Mouse (Mus musculus) lung, embryonic 16.5 days (tissue): ENCODE data around the gene Cacng6. TPM values are rescaled to one million over a fixed set of nuclear protein-coding genes. Genes with fewer than 3 reads are reported as not detected.

Source experiments
- ATAC-seq: fragments of 200-750 bp; cut with Nextera tagmentation; 2 replicates; pipeline ENCODE4 v1.8.0; 2017; ENCODE audit warnings: low read depth, mild to moderate bottlenecking, moderate library complexity
- H3K27ac ChIP-seq: fragments of 300-500 bp; sonication (generic); 2 replicates; pipeline ENCODE4 v1.5.1; 2014; ENCODE audit warnings: mild to moderate bottlenecking, control low read depth, low read length
- H3K27me3 ChIP-seq: fragments of 300-500 bp; sonication (generic); 2 replicates; pipeline ENCODE4 v1.6.1; 2014; ENCODE audit warnings: low read depth, low read length, mixed read lengths; ENCODE audit not compliant: control insufficient read depth, insufficient read depth
- H3K36me3 ChIP-seq: fragments of 300-500 bp; sonication (generic); 2 replicates; pipeline ENCODE4 v1.6.1; 2014; ENCODE audit warnings: low read length; ENCODE audit not compliant: control insufficient read depth, insufficient read depth
- H3K4me1 ChIP-seq: fragments of 300-500 bp; sonication (generic); replicated peaks from 2 replicates; pipeline ENCODE4 v1.6.1; 2014; ENCODE audit warnings: low read length, mixed read lengths; ENCODE audit not compliant: control insufficient read depth, insufficient read depth
- H3K4me2 ChIP-seq: fragments of 300-500 bp; sonication (generic); 2 replicates; pipeline ENCODE4 v1.6.1; 2014; ENCODE audit warnings: low read depth, low read length, control low read depth
- H3K4me3 ChIP-seq: fragments of 300-500 bp; sonication (generic); 2 replicates; pipeline ENCODE4 v1.5.1; 2014; ENCODE audit warnings: mild to moderate bottlenecking, low read length, control low read depth
- H3K9ac ChIP-seq: fragments of 300-500 bp; sonication (generic); 2 replicates; pipeline ENCODE4 v1.6.1; 2014; ENCODE audit warnings: low read length, control low read depth
- H3K9me3 ChIP-seq: fragments of 300-500 bp; sonication (generic); 2 replicates; pipeline ENCODE4 v1.6.1; 2016; ENCODE audit warnings: low read length; ENCODE audit not compliant: control insufficient read depth
- WGBS: fragments of 180-500 bp; shearing (Covaris S2); extraction: QIAGEN DNeasy Blood & Tissue Kit; methylation state at CpG from one replicate; pipeline ENCODE4 v1.1.7; 2014; 5-methylcytosine and 5-hydroxymethylcytosine counted together
- polyA plus RNA-seq: library from polyadenylated mRNA; unstranded; fragments of >200 nt; fragmentation: Nextera tagmentation; extraction: Ambion mirVana; gene quantifications from 2 replicates; pipeline ENCODE4 v1.2.1, GENCODE M21; 2015

The Cacng6 gene
- polyA plus RNA-seq, 1 experiment from 2014 or later, result 0.19 TPM

- Histone ChIP-seq H3K36me3 (no peaks in the 10 kb centered on the region), H3K4me3 (no peak overlapping the region), H3K9me3 (no peaks in the 10 kb centered on the region), H3K27me3 (no peaks in the 10 kb centered on the region), H3K4me2 (no peak overlapping the region), H3K27ac (no peak overlapping the region), H3K9ac (no peak overlapping the region), H3K4me1 (no peaks in the 10 kb centered on the region)
- 89% methylated on average over 1 of the region's 1 CpGs for WGBS
- no peak for ATAC-seq
These were observed 8.1 kb downstream of the Cacng6 start for GRCm38 (mm10) chr7:3432066-3432465.

GRCm38 (mm10) chr7:3437941-3438340, 13.9 kb downstream of the Cacng6 start:
- H3K9me3 ChIP-seq, result no peaks in the 10 kb centered on the region
- H3K36me3 ChIP-seq, result no peaks in the 10 kb centered on the region
- H3K27me3 ChIP-seq, result no peaks in the 10 kb centered on the region
- H3K27ac ChIP-seq, result no peak overlapping the region
- WGBS, result 23% methylated on average over 5 of the region's 5 CpGs
- ATAC-seq, result peak; percentile 34; the same call in 1 of the 2 replicates
- no peak overlapping the region for H3K4me2 ChIP-seq
- no peak overlapping the region for H3K4me3 ChIP-seq
- no peak overlapping the region for H3K9ac ChIP-seq
- no peaks in the 10 kb centered on the region for H3K4me1 ChIP-seq

- ATAC-seq, result no peak
- no peaks in the 10 kb centered on the region for H3K27me3 ChIP-seq
- H3K36me3 ChIP-seq, result no peaks in the 10 kb centered on the region
- no peaks in the 10 kb centered on the region for H3K9me3 ChIP-seq
- H3K4me2 ChIP-seq, result no peak overlapping the region
- H3K9ac ChIP-seq, result no peak overlapping the region
- H3K4me3 ChIP-seq, result no peak overlapping the region
- WGBS, result 78% methylated on average over 9 of the region's 11 CpGs
- no peaks in the 10 kb centered on the region for H3K4me1 ChIP-seq
- no peak overlapping the region for H3K27ac ChIP-seq
These were observed 16.0 kb downstream of the Cacng6 start for GRCm38 (mm10) chr7:3439984-3440383.

GRCm38 (mm10) chr7:3440526-3440925, 16.5 kb downstream of the Cacng6 start:
- Histone ChIP-seq H3K9ac (no peak overlapping the region), H3K36me3 (no peaks in the 10 kb centered on the region), H3K4me1 (no peaks in the 10 kb centered on the region), H3K27me3 (no peaks in the 10 kb centered on the region), H3K9me3 (no peaks in the 10 kb centered on the region), H3K27ac (no peak overlapping the region), H3K4me3 (no peak overlapping the region), H3K4me2 (no peak overlapping the region)
- WGBS, result 43% methylated on average over 8 of the region's 8 CpGs
- no peak for ATAC-seq

GRCm38 (mm10) chr7:3442476-3443062, 18.6 kb downstream of the Cacng6 start:
- H3K9ac ChIP-seq, result no peak overlapping the region
- no peak overlapping the region for H3K27ac ChIP-seq
- no peaks in the 10 kb centered on the region for H3K27me3 ChIP-seq
- no peaks in the 10 kb centered on the region for H3K9me3 ChIP-seq
- no peaks in the 10 kb centered on the region for H3K4me1 ChIP-seq
- 74% methylated on average over 10 of the region's 10 CpGs for WGBS
- no peaks in the 10 kb centered on the region for H3K36me3 ChIP-seq
- no peak overlapping the region for H3K4me2 ChIP-seq
- no peak overlapping the region for H3K4me3 ChIP-seq
- no peak for ATAC-seq

GRCm38 (mm10) chr7:3444678-3445077, 20.7 kb downstream of the Cacng6 start:
- ATAC-seq, result no peak
- H3K27ac ChIP-seq, result no peak overlapping the region
- H3K4me1 ChIP-seq, result no peaks in the 10 kb centered on the region
- 61% methylated on average over 3 of the region's 3 CpGs for WGBS
- no peak overlapping the region for H3K9ac ChIP-seq
- no peak overlapping the region for H3K4me3 ChIP-seq
- no peaks in the 10 kb centered on the region for H3K27me3 ChIP-seq
- no peaks in the 10 kb centered on the region for H3K9me3 ChIP-seq
- no peak overlapping the region for H3K4me2 ChIP-seq
- H3K36me3 ChIP-seq, result no peaks in the 10 kb centered on the region

GRCm38 (mm10) chr7:3446584-3446983, 22.6 kb downstream of the Cacng6 start:
- Histone ChIP-seq H3K36me3 (no peaks in the 10 kb centered on the region), H3K27me3 (no peaks in the 10 kb centered on the region), H3K4me3 (no peak overlapping the region), H3K4me1 (no peaks in the 10 kb centered on the region), H3K4me2 (no peak overlapping the region), H3K27ac (no peak overlapping the region), H3K9ac (no peak overlapping the region), H3K9me3 (no peaks in the 10 kb centered on the region)
- WGBS, result 43% methylated on average over 3 of the region's 3 CpGs
- no peak for ATAC-seq

GRCm38 (mm10) chr7:3447026-3447425, 23.0 kb downstream of the Cacng6 start:
- no peak for ATAC-seq
- 72% methylated on average over 4 of the region's 4 CpGs for WGBS
- Histone ChIP-seq H3K27me3 (no peaks in the 10 kb centered on the region), H3K4me1 (no peaks in the 10 kb centered on the region), H3K4me2 (no peak overlapping the region), H3K9me3 (no peaks in the 10 kb centered on the region), H3K36me3 (no peaks in the 10 kb centered on the region), H3K27ac (no peak overlapping the region), H3K4me3 (no peak overlapping the region), H3K9ac (no peak overlapping the region)

GRCm38 (mm10) chr7:3448737-3449454, 24.9 kb downstream of the Cacng6 start:
- Histone ChIP-seq H3K4me2 (no peak overlapping the region), H3K9ac (no peak overlapping the region), H3K9me3 (no peaks in the 10 kb centered on the region), H3K4me3 (no peak overlapping the region), H3K36me3 (no peaks in the 10 kb centered on the region), H3K4me1 (no peaks in the 10 kb centered on the region), H3K27ac (no peak overlapping the region), H3K27me3 (no peaks in the 10 kb centered on the region)
- 17% methylated on average over 15 of the region's 15 CpGs for WGBS
- ATAC-seq, result 0 out of 2 replicates have a peak, but pooled peaks have one; percentile 49
